Mouse (Mus musculus): Measurements from ENCODE around the gene Gamt. TPM values are rescaled to one million over a fixed set of nuclear protein-coding genes. Genes with fewer than 3 reads are reported as not detected.

Gene Gamt
- polyA plus RNA-seq, 1 experiment, result 0.82 TPM

- no peaks in the 10 kb centered on the region for H3K9me3 ChIP-seq (replicated peaks; ENCODE audit: control insufficient read depth, insufficient read depth, low read length, poor library complexity, severe bottlenecking)
- H3K27ac ChIP-seq (ENCODE audit: insufficient read depth, low read length), result no peak overlapping the region
- TF ChIP-seq POLR2A (IDR thresholded peaks at IDR 0.05; ENCODE audit: insufficient read depth, low read length) (no peak), CTCF (IDR thresholded peaks at IDR 0.05; ENCODE audit: low read depth, low read length) (no peak), EP300 (IDR thresholded peaks at IDR 0.05; ENCODE audit: insufficient read depth, low read depth, low read length) (no peak)
- no peaks in the 10 kb centered on the region for H3K27me3 ChIP-seq (ENCODE audit: control insufficient read depth, insufficient read depth, low read length, poor library complexity, severe bottlenecking)
- H3K4me3 ChIP-seq (ENCODE audit: low read depth, low read length), result no peak overlapping the region
- H3K9ac ChIP-seq (ENCODE audit: low read depth, poor library complexity, severe bottlenecking), result no peak overlapping the region
- no peaks in the 10 kb centered on the region for H3K4me1 ChIP-seq (ENCODE audit: control insufficient read depth, insufficient read depth, low read length)
- H3K36me3 ChIP-seq (ENCODE audit: control insufficient read depth, insufficient read depth, low read length, poor library complexity, severe bottlenecking), result peaks cover 58% of the 10 kb centered on the region
Observed at GRCm38 (mm10) chr10:80282481-80283441, 21.9 kb upstream of the Gamt start.

GRCm38 (mm10) chr10:80281921-80282371, 21.1 kb upstream of the Gamt start:
- Histone ChIP-seq H3K9me3 (replicated peaks; ENCODE audit: control insufficient read depth, insufficient read depth, low read length, poor library complexity, severe bottlenecking) (no peaks in the 10 kb centered on the region), H3K36me3 (ENCODE audit: control insufficient read depth, insufficient read depth, low read length, poor library complexity, severe bottlenecking) (peaks cover 62% of the 10 kb centered on the region), H3K27me3 (ENCODE audit: control insufficient read depth, insufficient read depth, low read length, poor library complexity, severe bottlenecking) (no peaks in the 10 kb centered on the region), H3K4me1 (ENCODE audit: control insufficient read depth, insufficient read depth, low read length) (no peaks in the 10 kb centered on the region), H3K4me3 (ENCODE audit: low read depth, low read length) (no peak overlapping the region), H3K9ac (ENCODE audit: low read depth, poor library complexity, severe bottlenecking) (no peak overlapping the region), H3K27ac (ENCODE audit: insufficient read depth, low read length) (no peak overlapping the region)
- TF ChIP-seq POLR2A (IDR thresholded peaks at IDR 0.05; ENCODE audit: insufficient read depth, low read length) (no peak), EP300 (IDR thresholded peaks at IDR 0.05; ENCODE audit: insufficient read depth, low read depth, low read length) (no peak), CTCF (IDR thresholded peaks at IDR 0.05; ENCODE audit: low read depth, low read length) (no peak)

GRCm38 (mm10) chr10:80281304-80281703, 20.5 kb upstream of the Gamt start:
- no peak overlapping the region for H3K9ac ChIP-seq (ENCODE audit: low read depth, poor library complexity, severe bottlenecking)
- no peaks in the 10 kb centered on the region for H3K4me1 ChIP-seq (ENCODE audit: control insufficient read depth, insufficient read depth, low read length)
- H3K9me3 ChIP-seq (replicated peaks; ENCODE audit: control insufficient read depth, insufficient read depth, low read length, poor library complexity, severe bottlenecking), result no peaks in the 10 kb centered on the region
- H3K4me3 ChIP-seq (ENCODE audit: low read depth, low read length), result no peak overlapping the region
- H3K27ac ChIP-seq (ENCODE audit: insufficient read depth, low read length), result no peak overlapping the region
- H3K27me3 ChIP-seq (ENCODE audit: control insufficient read depth, insufficient read depth, low read length, poor library complexity, severe bottlenecking), result no peaks in the 10 kb centered on the region
- TF ChIP-seq EP300 (IDR thresholded peaks at IDR 0.05; ENCODE audit: insufficient read depth, low read depth, low read length) (no peak), CTCF (IDR thresholded peaks at IDR 0.05; ENCODE audit: low read depth, low read length) (no peak), POLR2A (IDR thresholded peaks at IDR 0.05; ENCODE audit: insufficient read depth, low read length) (no peak)
- peaks cover 66% of the 10 kb centered on the region for H3K36me3 ChIP-seq (ENCODE audit: control insufficient read depth, insufficient read depth, low read length, poor library complexity, severe bottlenecking)

DNA sequence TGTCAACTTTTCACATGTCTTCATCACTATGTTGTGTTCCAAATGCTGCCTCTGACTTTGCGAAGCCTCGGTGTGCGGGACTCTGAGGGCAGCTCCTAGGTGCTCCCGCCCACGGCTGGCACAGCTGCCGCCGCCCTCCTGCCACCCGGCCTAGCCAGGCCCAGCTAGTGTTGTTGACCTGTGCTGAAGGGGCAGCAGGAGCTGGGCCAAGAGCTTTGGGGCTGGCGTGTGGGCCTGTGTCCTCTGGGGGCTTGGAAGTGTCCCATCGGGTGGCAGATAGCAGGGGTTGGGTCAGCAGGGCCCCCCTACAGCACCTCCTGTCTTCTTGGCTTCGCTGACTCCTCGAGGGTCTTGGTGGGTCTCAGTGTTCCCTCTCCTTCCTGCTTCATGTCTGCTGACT, 18.5 kb upstream of the Gamt start:
- H3K27me3 ChIP-seq (ENCODE audit: control insufficient read depth, insufficient read depth, low read length, poor library complexity, severe bottlenecking), result no peaks in the 10 kb centered on the region
- H3K36me3 ChIP-seq (ENCODE audit: control insufficient read depth, insufficient read depth, low read length, poor library complexity, severe bottlenecking), result peaks cover 49% of the 10 kb centered on the region
- no peak overlapping the region for H3K9ac ChIP-seq (ENCODE audit: low read depth, poor library complexity, severe bottlenecking)
- no peaks in the 10 kb centered on the region for H3K4me1 ChIP-seq (ENCODE audit: control insufficient read depth, insufficient read depth, low read length)
- H3K27ac ChIP-seq (ENCODE audit: insufficient read depth, low read length), result no peak overlapping the region
- no peak for TF ChIP-seq CTCF (IDR thresholded peaks at IDR 0.05; ENCODE audit: low read depth, low read length)
- no peaks in the 10 kb centered on the region for H3K9me3 ChIP-seq (replicated peaks; ENCODE audit: control insufficient read depth, insufficient read depth, low read length, poor library complexity, severe bottlenecking)
- no peak overlapping the region for H3K4me3 ChIP-seq (ENCODE audit: low read depth, low read length)

DNA sequence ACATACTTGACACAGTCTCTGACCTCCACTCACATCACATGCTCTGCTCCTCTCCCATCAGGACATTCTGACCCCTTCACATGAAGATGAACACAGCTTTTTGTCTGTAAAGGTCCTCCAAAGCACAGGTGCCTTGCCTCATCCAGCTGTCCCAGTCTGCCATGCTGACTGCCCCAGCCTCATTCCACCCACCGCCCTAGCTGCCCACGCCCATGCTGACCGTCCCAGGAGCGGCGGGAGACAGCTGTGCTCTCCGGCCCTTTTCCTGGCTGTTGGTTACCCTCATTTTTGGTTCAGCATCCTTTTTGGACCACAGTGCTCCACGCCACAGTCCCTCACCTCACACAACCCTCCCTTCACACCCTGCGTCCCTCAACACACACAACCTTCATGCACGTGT, 17.6 kb upstream of the Gamt start:
- Histone ChIP-seq H3K27ac (ENCODE audit: insufficient read depth, low read length) (no peak overlapping the region), H3K27me3 (ENCODE audit: control insufficient read depth, insufficient read depth, low read length, poor library complexity, severe bottlenecking) (no peaks in the 10 kb centered on the region), H3K36me3 (ENCODE audit: control insufficient read depth, insufficient read depth, low read length, poor library complexity, severe bottlenecking) (peaks cover 45% of the 10 kb centered on the region), H3K9ac (ENCODE audit: low read depth, poor library complexity, severe bottlenecking) (no peak overlapping the region), H3K9me3 (replicated peaks; ENCODE audit: control insufficient read depth, insufficient read depth, low read length, poor library complexity, severe bottlenecking) (no peaks in the 10 kb centered on the region), H3K4me1 (ENCODE audit: control insufficient read depth, insufficient read depth, low read length) (no peaks in the 10 kb centered on the region), H3K4me3 (ENCODE audit: low read depth, low read length) (no peak overlapping the region)
- TF ChIP-seq CTCF (IDR thresholded peaks at IDR 0.05; ENCODE audit: low read depth, low read length) (no peak), POLR2A (IDR thresholded peaks at IDR 0.05; ENCODE audit: insufficient read depth, low read length) (no peak), EP300 (IDR thresholded peaks at IDR 0.05; ENCODE audit: insufficient read depth, low read depth, low read length) (no peak)

- H3K27me3 ChIP-seq (ENCODE audit: control insufficient read depth, insufficient read depth, low read length, poor library complexity, severe bottlenecking), result no peaks in the 10 kb centered on the region
- peaks cover 35% of the 10 kb centered on the region for H3K36me3 ChIP-seq (ENCODE audit: control insufficient read depth, insufficient read depth, low read length, poor library complexity, severe bottlenecking)
- H3K27ac ChIP-seq (ENCODE audit: insufficient read depth, low read length), result no peak overlapping the region
- no peaks in the 10 kb centered on the region for H3K4me1 ChIP-seq (ENCODE audit: control insufficient read depth, insufficient read depth, low read length)
- no peak overlapping the region for H3K9ac ChIP-seq (ENCODE audit: low read depth, poor library complexity, severe bottlenecking)
- no peaks in the 10 kb centered on the region for H3K9me3 ChIP-seq (replicated peaks; ENCODE audit: control insufficient read depth, insufficient read depth, low read length, poor library complexity, severe bottlenecking)
- no peak overlapping the region for H3K4me3 ChIP-seq (ENCODE audit: low read depth, low read length)
- TF ChIP-seq EP300 (IDR thresholded peaks at IDR 0.05; ENCODE audit: insufficient read depth, low read depth, low read length) (no peak), POLR2A (IDR thresholded peaks at IDR 0.05; ENCODE audit: insufficient read depth, low read length) (no peak), CTCF (IDR thresholded peaks at IDR 0.05; ENCODE audit: low read depth, low read length) (no peak)
Observed at GRCm38 (mm10) chr10:80276238-80276637, 15.4 kb upstream of the Gamt start.

Data from ES-Bruce4 (cell line).